Mouse (Mus musculus) bone marrow macrophage, adult 2 months (primary cell): ENCODE measurements around the gene Wfdc2. TPM values are rescaled to one million over a fixed set of nuclear protein-coding genes. Genes with fewer than 3 reads are reported as not detected.

ENCODE experiments used
- H3K27ac ChIP-seq: 2 replicates; pipeline ENCODE4 v1.5.1; 2012; ENCODE audit warnings: low read depth, low read length; ENCODE audit not compliant: insufficient read depth
- H3K4me1 ChIP-seq: 2 replicates; pipeline ENCODE4 v1.6.1; 2012; ENCODE audit warnings: low read length; ENCODE audit not compliant: control insufficient read depth, insufficient read depth
- H3K4me3 ChIP-seq: 2 replicates; pipeline ENCODE4 v1.5.1; 2012; ENCODE audit warnings: mild to moderate bottlenecking, low read length, moderate library complexity; ENCODE audit not compliant: insufficient read depth
- CTCF ChIP-seq: IDR thresholded peaks from 2 replicates; pipeline ENCODE4 v1.5.1; 2012; ENCODE audit warnings: low read depth, mild to moderate bottlenecking, low read length, moderate library complexity
- POLR2A ChIP-seq: IDR thresholded peaks from 2 replicates; pipeline ENCODE4 v1.6.1; 2012; ENCODE audit warnings: mild to moderate bottlenecking, low read depth, low read length, borderline replicate concordance
- polyA plus RNA-seq: library from polyadenylated mRNA; stranded (reverse); fragments of >200 nt; gene quantifications from 2 replicates; pipeline ENCODE4 v1.2.4, GENCODE M21; 2012; ENCODE audit not compliant: missing spikeins, insufficient read depth, insufficient read length

Wfdc2 gene
- polyA plus RNA-seq, 1 experiment: not detected

- H3K4me3 ChIP-seq: no peak overlapping the region
- H3K4me1 ChIP-seq: no peaks in the 10 kb centered on the region
- H3K27ac ChIP-seq: no peak overlapping the region
- TF ChIP-seq CTCF: no peak
- no peak for TF ChIP-seq POLR2A
Observed at GRCm38 (mm10) chr2:164543745-164544144, 18.5 kb upstream of the Wfdc2 start.

- Histone ChIP-seq H3K4me3 (no peak overlapping the region), H3K4me1 (no peaks in the 10 kb centered on the region), H3K27ac (no peak overlapping the region)
- TF ChIP-seq POLR2A (no peak), CTCF (no peak)
Observed at GRCm38 (mm10) chr2:164544454-164545097, 17.6 kb upstream of the Wfdc2 start.

- Histone ChIP-seq H3K4me3 (no peak overlapping the region), H3K4me1 (no peaks in the 10 kb centered on the region), H3K27ac (no peak overlapping the region)
- TF ChIP-seq CTCF (no peak), POLR2A (no peak)
Observed at GRCm38 (mm10) chr2:164549338-164549737, 12.9 kb upstream of the Wfdc2 start.

DNA sequence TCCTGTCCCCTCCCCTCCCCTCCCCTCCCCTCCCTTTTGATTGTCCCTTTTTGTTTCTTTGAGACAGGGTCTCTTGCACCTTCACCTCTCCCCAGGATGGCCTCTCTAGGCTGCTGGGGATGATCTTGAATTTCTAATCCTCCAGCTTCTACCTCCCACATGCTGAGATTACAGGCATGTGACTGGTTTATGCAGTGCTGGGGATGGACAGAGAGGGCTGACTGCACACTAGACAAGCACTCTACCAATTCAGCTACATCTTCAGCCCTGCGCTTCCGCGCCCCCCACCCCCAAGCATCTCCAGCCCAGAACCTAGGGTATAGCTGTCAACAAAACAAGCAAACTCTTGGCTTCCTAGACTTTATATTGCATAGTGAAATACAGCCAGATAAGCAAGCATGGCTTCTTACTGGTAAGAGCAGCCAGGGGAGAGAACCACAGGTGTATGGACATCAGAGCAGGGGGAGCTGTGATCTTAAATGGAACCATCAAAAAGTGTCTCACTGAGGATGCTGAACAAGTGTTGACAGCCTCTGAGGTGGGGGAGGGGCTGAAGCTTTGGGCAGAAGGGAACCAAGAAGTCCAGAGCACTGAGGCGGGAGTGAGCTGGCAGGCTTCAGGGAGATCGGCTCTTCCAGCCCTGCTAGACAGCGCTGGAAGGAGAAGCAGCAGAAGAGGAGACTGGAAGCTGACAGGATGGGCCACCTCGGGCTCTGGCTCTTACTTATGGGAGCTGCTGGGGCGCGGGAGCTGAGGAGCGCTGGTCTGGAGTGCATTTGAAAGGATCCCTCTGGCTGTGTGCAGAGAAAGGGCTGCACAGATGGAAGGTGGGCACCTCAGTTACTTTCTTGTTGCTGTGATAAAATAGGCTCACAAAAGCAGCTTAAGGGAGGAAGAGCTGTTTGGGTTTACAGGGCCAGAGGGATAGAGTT lies 12.0 kb upstream of the Wfdc2 start:
- Histone ChIP-seq H3K4me3 (no peak overlapping the region), H3K4me1 (no peaks in the 10 kb centered on the region)
- TF ChIP-seq CTCF (no peak), POLR2A (no peak)

DNA sequence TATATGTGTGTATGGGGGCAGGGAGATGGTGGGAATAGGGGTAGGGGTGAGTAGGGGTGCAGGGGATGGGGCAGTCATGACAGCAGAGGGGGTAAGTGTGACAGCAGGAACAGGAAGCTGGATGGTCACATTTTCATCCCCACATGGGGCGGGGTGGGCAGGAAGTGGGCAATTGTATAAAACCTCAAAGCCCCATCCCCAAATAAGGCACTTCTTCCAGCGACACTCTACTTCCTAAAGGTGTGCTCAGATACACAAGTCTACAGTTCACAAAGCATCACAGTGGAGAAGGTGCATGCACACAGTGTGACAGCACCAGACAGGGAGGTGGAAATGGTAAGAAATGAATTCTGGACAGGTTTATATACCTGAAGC lies 11.3 kb upstream of the Wfdc2 start:
- TF ChIP-seq POLR2A: no peak
- TF ChIP-seq CTCF: no peak
- Histone ChIP-seq H3K4me1 (no peaks in the 10 kb centered on the region), H3K4me3 (no peak overlapping the region), H3K27ac (no peak overlapping the region)

More for the DNA sequence above, 12.0 kb upstream of the Wfdc2 start:
- H3K27ac ChIP-seq: no peak overlapping the region

DNA sequence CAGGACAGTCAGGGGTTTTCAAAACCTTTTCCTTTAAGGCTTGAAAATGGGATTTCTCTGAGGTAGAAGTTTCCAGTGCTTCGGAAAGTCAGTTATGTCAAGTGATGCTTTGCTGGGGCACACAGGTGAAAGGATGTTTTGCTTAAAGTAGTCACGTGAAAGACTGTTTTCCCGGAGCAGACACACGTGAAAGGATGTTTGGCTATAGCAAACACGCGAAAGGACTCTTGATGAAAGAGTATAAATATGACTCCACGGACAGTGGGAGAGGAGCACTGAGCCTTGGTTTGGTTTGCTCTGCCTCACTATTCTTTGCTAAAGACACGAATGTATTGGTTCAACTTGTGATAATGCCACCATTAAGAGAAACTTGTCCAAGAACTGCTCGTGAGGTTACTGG lies 10.7 kb upstream of the Wfdc2 start:
- H3K4me3 ChIP-seq: no peak overlapping the region
- TF ChIP-seq CTCF: no peak
- TF ChIP-seq POLR2A: no peak
- H3K27ac ChIP-seq: no peak overlapping the region
- H3K4me1 ChIP-seq: no peaks in the 10 kb centered on the region

DNA sequence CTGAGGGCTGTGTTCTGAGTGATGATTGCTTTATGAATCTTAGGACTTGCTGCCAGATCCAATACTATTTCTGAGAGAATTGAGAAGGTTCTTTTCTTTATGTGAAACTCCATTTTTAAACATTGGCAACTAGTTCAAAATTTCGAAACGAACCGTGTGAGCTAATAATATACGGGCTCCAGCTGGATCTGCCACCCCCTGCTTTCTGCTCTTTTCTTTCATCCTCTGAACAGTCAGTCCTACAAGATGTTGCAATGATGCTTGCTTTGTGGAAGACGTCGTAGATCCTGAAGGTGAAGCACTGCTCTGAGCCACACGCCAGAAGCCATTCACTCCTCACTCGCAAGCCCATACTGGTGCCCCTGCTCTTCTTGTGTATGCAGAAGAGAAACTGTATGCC lies 3.8 kb upstream of the Wfdc2 start:
- Histone ChIP-seq H3K4me3 (no peak overlapping the region), H3K4me1 (no peaks in the 10 kb centered on the region), H3K27ac (no peak overlapping the region)
- no peak for TF ChIP-seq CTCF
- no peak for TF ChIP-seq POLR2A

DNA sequence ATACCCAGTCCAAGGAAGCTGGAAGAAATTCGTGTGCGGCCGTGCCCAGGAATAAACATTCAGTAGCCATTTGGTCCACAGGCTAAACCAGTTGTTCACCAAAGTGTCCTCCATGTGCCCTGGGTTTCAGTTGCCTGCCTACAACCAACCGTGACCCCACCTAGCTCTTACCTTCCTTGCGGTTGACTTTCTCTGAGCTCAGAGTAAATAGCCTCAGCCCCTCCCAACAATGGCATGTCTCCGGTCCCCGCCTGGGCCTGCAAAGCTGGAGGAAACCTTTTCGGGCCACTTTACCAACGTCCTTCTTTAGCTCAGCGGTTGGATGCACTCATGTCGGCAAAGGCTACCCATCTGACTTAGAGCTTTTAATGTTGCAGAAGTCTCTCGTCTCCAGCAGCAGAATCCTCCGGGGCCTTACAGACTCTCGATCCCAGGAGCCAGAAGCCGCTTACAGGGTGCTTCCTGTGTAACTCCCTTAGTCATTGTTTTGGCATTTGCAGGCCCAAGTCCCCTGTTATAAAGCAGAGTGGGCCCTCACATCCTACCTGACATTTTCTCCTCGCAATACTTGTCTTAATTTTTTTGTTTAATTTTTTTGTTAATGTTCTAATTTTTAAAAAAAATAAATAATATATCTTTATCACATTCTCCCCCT lies 3.1 kb upstream of the Wfdc2 start:
- no peak overlapping the region for H3K27ac ChIP-seq
- H3K4me1 ChIP-seq: no peaks in the 10 kb centered on the region
- no peak for TF ChIP-seq POLR2A
- no peak for TF ChIP-seq CTCF
- no peak overlapping the region for H3K4me3 ChIP-seq

GRCm38 (mm10) chr2:164560106-164560505 lies 2.1 kb upstream of the Wfdc2 start:
- H3K4me3 ChIP-seq: no peak overlapping the region
- no peak for TF ChIP-seq POLR2A
- TF ChIP-seq CTCF: no peak
- no peaks in the 10 kb centered on the region for H3K4me1 ChIP-seq
- no peak overlapping the region for H3K27ac ChIP-seq

DNA sequence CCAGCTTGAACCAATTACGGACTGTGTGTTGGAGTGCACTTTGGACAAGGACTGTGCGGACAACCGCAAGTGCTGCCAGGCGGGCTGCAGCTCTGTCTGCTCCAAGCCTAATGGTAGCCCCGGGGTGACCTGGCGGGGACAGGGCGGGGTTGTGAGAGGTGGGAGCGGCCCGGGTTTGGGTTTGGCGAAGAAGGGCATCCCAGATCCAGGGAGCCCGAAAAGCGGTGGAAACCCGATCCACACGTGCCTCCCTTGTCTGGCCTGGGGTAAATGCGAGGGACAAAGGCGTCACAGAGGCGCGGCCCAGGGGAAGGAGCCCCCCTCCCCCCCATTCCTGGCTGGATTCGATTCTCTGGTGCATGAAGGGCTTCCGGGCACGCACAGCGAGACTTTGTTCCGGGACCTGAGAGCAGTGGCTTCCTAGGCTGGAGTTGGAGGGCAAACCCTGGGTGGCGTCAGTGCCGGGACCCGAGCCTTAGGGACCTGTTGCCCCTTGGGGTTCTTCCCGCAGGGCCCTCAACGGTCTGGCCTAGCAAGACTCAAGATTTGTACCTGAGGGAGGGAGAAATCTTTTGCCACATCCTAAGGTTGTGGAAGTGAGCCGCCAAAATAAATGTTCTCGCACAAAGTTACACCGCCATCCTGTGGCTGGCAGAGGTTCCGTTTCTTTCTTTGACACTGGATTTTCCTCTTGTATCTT lies 1.3 kb downstream of the Wfdc2 start:
- no peaks in the 10 kb centered on the region for H3K4me1 ChIP-seq
- no peak for TF ChIP-seq POLR2A
- 0 out of 2 replicates have a peak, but pooled peaks have one; percentile 6 for TF ChIP-seq CTCF
- H3K27ac ChIP-seq: no peak overlapping the region
- peak overlapping the region; percentile 33 for H3K4me3 ChIP-seq
